Mouse (Mus musculus) thymus, adult 2 months (tissue): ENCODE data around the gene 1600002K03Rik. TPM values are rescaled to one million over a fixed set of nuclear protein-coding genes. Genes with fewer than 3 reads are reported as not detected.
"Not testable (repeated sequence)": the region's sequence is repeated elsewhere in the genome, so short reads cannot be mapped to it uniquely, and the experiment has no call there.

ENCODE experiments used
- DNase-seq: peaks from one replicate; pipeline ENCODE4 v3.0.0; 2021
- H3K27ac ChIP-seq: fragments of 200-500 bp; 2 replicates; pipeline ENCODE4 v1.5.1; 2012; ENCODE audit warnings: low read length, control low read depth; ENCODE audit not compliant: control insufficient read depth, insufficient read depth
- H3K27me3 ChIP-seq: fragments of 200-500 bp; 2 replicates; pipeline ENCODE4 v1.6.1; 2012; ENCODE audit warnings: mild to moderate bottlenecking, low read length, moderate library complexity, mixed read lengths; ENCODE audit not compliant: control insufficient read depth, insufficient read depth
- H3K36me3 ChIP-seq: fragments of 200-500 bp; 2 replicates; pipeline ENCODE4 v1.6.1; 2012; ENCODE audit warnings: mild to moderate bottlenecking, low read length, moderate library complexity; ENCODE audit not compliant: control insufficient read depth, insufficient read depth
- H3K4me1 ChIP-seq: fragments of 200-500 bp; replicated peaks from 2 replicates; pipeline ENCODE4 v1.6.1; 2012; ENCODE audit warnings: low read length; ENCODE audit not compliant: control insufficient read depth, insufficient read depth
- H3K4me3 ChIP-seq: fragments of 200-500 bp; 2 replicates; pipeline ENCODE4 v1.5.1; 2012; ENCODE audit warnings: mild to moderate bottlenecking, low read length, control low read depth, moderate library complexity; ENCODE audit not compliant: control insufficient read depth, insufficient read depth
- CTCF ChIP-seq: fragments of 200-500 bp; IDR thresholded peaks from 2 replicates; pipeline ENCODE4 v1.5.1; 2012; ENCODE audit warnings: mild to moderate bottlenecking, control low read depth, low read length, moderate library complexity, borderline replicate concordance; ENCODE audit not compliant: control insufficient read depth, poor library complexity, insufficient read depth; ENCODE audit errors: extremely low read depth
- POLR2A ChIP-seq: fragments of 200-500 bp; IDR thresholded peaks from 2 replicates; pipeline ENCODE4 v1.6.1; 2012; ENCODE audit warnings: mild to moderate bottlenecking, low read length, control low read depth, moderate library complexity; ENCODE audit not compliant: control insufficient read depth, poor library complexity, insufficient read depth; ENCODE audit errors: extremely low read depth
- WGBS: fragments of 180-500 bp; shearing (Covaris S2); methylation state at CpG from one replicate; pipeline ENCODE4 v1.1.7; 2018; 5-methylcytosine and 5-hydroxymethylcytosine counted together
- polyA plus RNA-seq: library from polyadenylated mRNA; depleted of rRNA; stranded (reverse); fragments of >200 nt; gene quantifications from 2 replicates; pipeline ENCODE4 v1.2.3, GENCODE M21; 2012

1600002K03Rik gene
- polyA plus RNA-seq, 1 experiment, result 14.8 TPM

DNA sequence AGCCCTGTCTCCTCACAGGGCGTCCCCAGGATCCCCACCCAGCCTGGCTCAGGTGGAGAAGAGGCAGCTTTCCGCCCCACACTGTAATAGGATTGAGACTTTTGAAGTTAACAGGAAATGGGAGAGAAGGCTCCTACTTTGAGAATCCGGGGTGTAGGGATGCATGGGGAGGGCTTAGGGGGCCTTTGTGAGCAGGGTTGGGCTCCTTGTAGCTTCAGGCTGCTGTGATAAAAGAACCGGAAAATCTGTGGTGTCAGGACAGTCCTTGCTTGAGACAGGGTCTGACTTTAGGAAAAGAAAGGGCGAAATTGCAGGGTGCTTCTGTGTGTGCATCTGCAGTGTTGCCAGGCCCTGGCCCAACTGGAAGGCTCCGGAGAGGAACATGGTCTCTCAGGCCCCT, 27.7 kb downstream of the 1600002K03Rik start:
- no peaks in the 10 kb centered on the region for H3K27me3 ChIP-seq
- no peaks in the 10 kb centered on the region for H3K36me3 ChIP-seq
- TF ChIP-seq POLR2A (no peak), CTCF (no peak)
- no peak overlapping the region for H3K27ac ChIP-seq
- WGBS, result 85% methylated on average over 6 of the region's 6 CpGs
- DNase-seq, result no peak
- no peak overlapping the region for H3K4me3 ChIP-seq
- H3K4me1 ChIP-seq, result no peaks in the 10 kb centered on the region

DNA sequence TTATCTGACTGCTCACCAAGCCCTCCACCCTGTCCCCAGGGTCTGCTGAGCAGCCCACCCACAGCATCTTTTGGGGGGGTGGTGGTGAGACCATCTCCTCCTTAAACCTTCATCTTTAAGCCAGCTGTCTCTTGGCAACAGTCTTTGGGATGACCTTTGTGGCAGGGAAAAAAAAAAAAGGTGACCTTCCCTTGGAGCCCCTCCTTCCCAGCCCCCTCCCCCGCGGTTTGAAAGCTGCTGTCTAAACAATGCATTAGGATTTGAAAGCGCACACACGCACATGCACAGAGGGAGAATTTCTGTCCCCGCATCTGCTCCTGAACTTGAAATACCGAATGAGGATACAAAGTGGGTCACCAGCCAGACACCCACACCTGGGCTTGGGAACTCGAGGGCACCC, 31.3 kb downstream of the 1600002K03Rik start:
- no peak overlapping the region for H3K27ac ChIP-seq
- no peaks in the 10 kb centered on the region for H3K27me3 ChIP-seq
- DNase-seq, result no peak
- WGBS, result 79% methylated on average over 7 of the region's 7 CpGs
- TF ChIP-seq POLR2A (no peak), CTCF (no peak)
- no peaks in the 10 kb centered on the region for H3K4me1 ChIP-seq
- H3K36me3 ChIP-seq, result no peaks in the 10 kb centered on the region
- H3K4me3 ChIP-seq, result no peak overlapping the region

GRCm38 (mm10) chr10:80207201-80207600, 34.5 kb downstream of the 1600002K03Rik start:
- no peaks in the 10 kb centered on the region for H3K36me3 ChIP-seq
- H3K4me1 ChIP-seq, result peaks cover under 1% of the 10 kb centered on the region; the same call in 1 of the 2 replicates
- no peak for DNase-seq
- no peaks in the 10 kb centered on the region for H3K27me3 ChIP-seq
- no peak for TF ChIP-seq CTCF
- no peak for TF ChIP-seq POLR2A
- WGBS, result 95% methylated on average over 1 of the region's 1 CpGs
- no peak overlapping the region for H3K27ac ChIP-seq
- no peak overlapping the region for H3K4me3 ChIP-seq

- 92% methylated on average over 10 of the region's 10 CpGs for whole genome bisulfite sequencing
- TF ChIP-seq CTCF (no peak), POLR2A (no peak)
Observed at GRCm38 (mm10) chr10:80207676-80208075, 34.9 kb downstream of the 1600002K03Rik start.

DNA sequence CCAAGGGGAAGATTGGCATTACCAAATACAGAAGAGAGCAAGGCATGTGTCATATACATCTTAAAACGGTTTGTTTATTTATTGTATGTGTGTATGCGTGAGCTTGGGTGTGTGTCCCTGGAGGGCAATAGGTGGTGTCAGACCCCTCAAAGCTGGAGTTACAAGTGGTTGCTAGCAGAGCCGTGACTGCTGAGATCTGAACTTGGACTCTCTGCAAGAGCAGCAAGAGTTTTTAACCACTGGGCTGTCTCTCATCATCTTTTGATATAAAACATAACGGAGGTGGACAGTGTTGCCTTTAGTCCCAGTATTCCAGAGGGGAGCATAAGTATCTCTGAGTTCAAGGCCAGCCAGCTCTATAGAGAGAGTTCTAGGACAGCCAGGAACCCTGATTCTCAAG, 35.5 kb downstream of the 1600002K03Rik start:
- 96% methylated on average over 4 of the region's 4 CpGs for WGBS
- no peaks in the 10 kb centered on the region for H3K36me3 ChIP-seq

More at GRCm38 (mm10) chr10:80207676-80208075, 34.9 kb downstream of the 1600002K03Rik start:
- no peak for DNase-seq
- Histone ChIP-seq H3K4me3 (no peak overlapping the region), H3K36me3 (no peaks in the 10 kb centered on the region), H3K4me1 (peaks cover 3% of the 10 kb centered on the region; the same call in 1 of the 2 replicates), H3K27me3 (no peaks in the 10 kb centered on the region), H3K27ac (no peak overlapping the region)

DNA sequence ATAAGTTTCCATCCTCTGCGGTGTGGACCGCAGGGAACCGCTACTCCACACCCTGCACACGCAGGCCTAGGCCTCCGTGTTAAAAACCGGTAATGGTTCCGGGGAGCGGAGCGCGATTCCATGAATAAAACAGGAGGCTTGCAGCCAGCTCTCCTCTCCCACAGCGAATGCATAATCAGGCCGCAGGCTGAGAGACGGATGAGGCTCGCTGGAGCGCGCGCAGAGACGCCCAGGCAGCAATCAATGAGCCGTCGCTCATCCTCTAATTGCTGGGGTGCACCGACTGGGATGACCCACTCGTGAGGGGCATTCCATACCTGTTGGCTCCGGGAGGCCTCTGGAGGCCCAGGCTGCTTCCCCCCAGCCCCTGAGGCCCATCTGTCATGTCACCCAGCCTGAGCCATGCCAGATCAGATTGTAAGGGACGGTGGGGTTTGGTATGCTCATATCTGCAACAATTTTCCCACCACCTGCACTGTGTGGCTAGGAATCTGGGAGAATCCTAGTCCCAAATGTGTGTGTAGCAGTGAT, 36.2 kb downstream of the 1600002K03Rik start:
- H3K27me3 ChIP-seq, result no peaks in the 10 kb centered on the region
- H3K36me3 ChIP-seq, result no peaks in the 10 kb centered on the region
- no peak overlapping the region for H3K27ac ChIP-seq
- DNase-seq, result no peak
- 92% methylated on average over 24 of the region's 24 CpGs for WGBS
- TF ChIP-seq CTCF (no peak), POLR2A (no peak)
- H3K4me3 ChIP-seq, result no peak overlapping the region
- peaks cover 3% of the 10 kb centered on the region; the same call in 1 of the 2 replicates for H3K4me1 ChIP-seq

More for the DNA sequence above, 35.5 kb downstream of the 1600002K03Rik start:
- Histone ChIP-seq H3K4me3 (no peak overlapping the region), H3K27ac (no peak overlapping the region), H3K4me1 (peaks cover 3% of the 10 kb centered on the region; the same call in 1 of the 2 replicates), H3K27me3 (no peaks in the 10 kb centered on the region)
- TF ChIP-seq CTCF (no peak), POLR2A (no peak)
- no peak for DNase-seq

DNA sequence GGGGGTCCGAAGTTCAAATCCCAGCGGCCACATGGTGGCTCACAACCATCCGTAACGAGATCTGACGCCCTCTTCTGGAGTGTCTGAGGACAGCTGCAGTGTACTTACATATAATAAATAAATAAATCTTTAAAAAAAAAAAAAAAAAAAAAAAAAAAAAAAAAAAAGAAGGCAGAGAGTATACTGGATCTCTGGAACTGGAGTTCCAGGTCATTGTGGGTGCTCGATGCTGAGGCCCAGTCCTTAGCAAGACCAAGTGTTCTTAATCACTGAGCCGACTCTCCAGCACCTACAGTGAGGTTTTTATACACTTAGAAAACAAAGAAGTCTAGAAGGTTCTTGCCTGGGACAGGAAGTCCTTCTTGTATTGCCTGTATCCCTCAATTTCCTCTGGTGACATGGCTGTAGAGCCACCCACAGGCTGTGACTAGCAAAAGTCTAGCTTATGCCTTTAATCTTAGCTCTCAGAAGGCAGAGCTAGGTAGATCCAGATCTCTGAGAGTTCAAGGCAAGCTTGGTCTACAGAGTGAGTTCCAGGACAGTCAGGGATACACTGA, 38.9 kb downstream of the 1600002K03Rik start:
- H3K27me3 ChIP-seq, H3K36me3 ChIP-seq, DNase-seq, H3K27ac ChIP-seq, H3K4me3 ChIP-seq, H3K4me1 ChIP-seq: not testable (repeated sequence)
- WGBS, result 77% methylated on average over 7 of the region's 7 CpGs
